ENCODE assay signal across 8 mouse cellular contexts in genomic region chr15:101141061-101141541, GRCm38 (mm10). TPM values are rescaled to one million over a fixed set of nuclear protein-coding genes. Genes with fewer than 3 reads are reported as not detected.
DNase-seq lines count a peak whose midpoint lies in the region; ATAC-seq and TF ChIP-seq lines count a peak whose summit lies in the region.

No protein-coding gene starts in this region.

- no peaks in the 10 kb centered on the region for H3K9me3 ChIP-seq in embryonic facial prominence, embryonic 12.5 days
- no peaks in the 10 kb centered on the region for H3K9me3 ChIP-seq in hindbrain, embryonic 11.5 days (ENCODE audit: control insufficient read depth, low read length)
- no peaks in the 10 kb centered on the region for H3K9me3 ChIP-seq in limb, embryonic 14.5 days (ENCODE audit: control insufficient read depth, low read length)

- H3K27me3 ChIP-seq in embryonic facial prominence, embryonic 12.5 days: no peaks in the 10 kb centered on the region
- no peaks in the 10 kb centered on the region for H3K27me3 ChIP-seq in hindbrain, embryonic 11.5 days (ENCODE audit: control insufficient read depth, insufficient read depth, low read length)
- H3K27me3 ChIP-seq in limb, embryonic 14.5 days (ENCODE audit: control insufficient read depth, insufficient read depth, low read length): no peaks in the 10 kb centered on the region

- DNase-seq in ovary, postnatal 10 days (ENCODE audit: low spot score): peak; percentile 14
- DNase-seq in ovary, postnatal 14 days (ENCODE audit: low spot score): no peak
- peak; percentile 52 for DNase-seq in hindbrain, embryonic 11.5 days (ENCODE audit: low spot score)
- peak; percentile 57 for DNase-seq in limb, embryonic 14.5 days (ENCODE audit: low spot score)
- peak; percentile 29 for DNase-seq in retina, adult 2 months (ENCODE audit: low read depth, low spot score)
- DNase-seq in layer of hippocampus, postnatal 14 days (ENCODE audit: low spot score in 2 of 2): no peak
- no peak for DNase-seq in cerebellum, postnatal 36 days

- H3K9ac ChIP-seq in embryonic facial prominence, embryonic 12.5 days: no peak overlapping the region
- H3K9ac ChIP-seq in hindbrain, embryonic 11.5 days (ENCODE audit: low read depth, low read length): no peak overlapping the region
- no peak overlapping the region for H3K9ac ChIP-seq in limb, embryonic 14.5 days (ENCODE audit: low read depth, low read length, severe bottlenecking)

- no peak for TF ChIP-seq POLR2A in limb, embryonic 14.5 days (IDR thresholded peaks at IDR 0.05; ENCODE audit: borderline replicate concordance, extremely low read depth, insufficient read depth, insufficient read length)

- peaks cover 59% of the 10 kb centered on the region for H3K4me1 ChIP-seq in embryonic facial prominence, embryonic 12.5 days
- peaks cover 19% of the 10 kb centered on the region for H3K4me1 ChIP-seq in hindbrain, embryonic 11.5 days (replicated peaks; ENCODE audit: control insufficient read depth, insufficient read depth, low read length)
- peaks cover 52% of the 10 kb centered on the region for H3K4me1 ChIP-seq in limb, embryonic 14.5 days (ENCODE audit: control insufficient read depth, insufficient read depth, low read length)

- H3K4me3 ChIP-seq in embryonic facial prominence, embryonic 12.5 days: no peak overlapping the region
- no peak overlapping the region for H3K4me3 ChIP-seq in hindbrain, embryonic 11.5 days (ENCODE audit: low read depth, low read length)
- no peak overlapping the region for H3K4me3 ChIP-seq in limb, embryonic 14.5 days (replicated peaks; ENCODE audit: low read length)

- peak; percentile 30 for ATAC-seq in embryonic facial prominence, embryonic 12.5 days (ENCODE audit: insufficient number of reproducible peaks, insufficient read depth, low FRiP score, low TSS enrichment)
- peak; percentile 74 for ATAC-seq in hindbrain, embryonic 11.5 days (ENCODE audit: low FRiP score)
- peak; percentile 64 for ATAC-seq in limb, embryonic 14.5 days (ENCODE audit: low FRiP score, low read depth)

- no peaks in the 10 kb centered on the region for H3K36me3 ChIP-seq in embryonic facial prominence, embryonic 12.5 days
- no peaks in the 10 kb centered on the region for H3K36me3 ChIP-seq in hindbrain, embryonic 11.5 days (ENCODE audit: control insufficient read depth, insufficient read depth, low read length)
- no peaks in the 10 kb centered on the region for H3K36me3 ChIP-seq in limb, embryonic 14.5 days (ENCODE audit: control insufficient read depth, insufficient read depth, low read length)

- peak overlapping the region; percentile 19; the same call in 1 of the 2 replicates for H3K4me2 ChIP-seq in embryonic facial prominence, embryonic 12.5 days (replicated peaks)
- H3K4me2 ChIP-seq in hindbrain, embryonic 11.5 days (replicated peaks; ENCODE audit: low read depth, low read length): no peak overlapping the region
- peak overlapping the region; percentile 16 for H3K4me2 ChIP-seq in limb, embryonic 14.5 days (replicated peaks; ENCODE audit: low read depth, low read length, severe bottlenecking)

- H3K27ac ChIP-seq in embryonic facial prominence, embryonic 12.5 days: peak overlapping the region; percentile 71
- H3K27ac ChIP-seq in hindbrain, embryonic 11.5 days (ENCODE audit: low read depth, low read length): no peak overlapping the region
- H3K27ac ChIP-seq in limb, embryonic 14.5 days (replicated peaks; ENCODE audit: low read depth, low read length): no peak overlapping the region

- WGBS in embryonic facial prominence, embryonic 12.5 days: 5% methylated on average over 10 of the region's 14 CpGs
- 5% methylated on average over 12 of the region's 14 CpGs for WGBS in hindbrain, embryonic 11.5 days
- 7% methylated on average over 12 of the region's 14 CpGs for WGBS in limb, embryonic 14.5 days

RNA-seq across cellular contexts. Expression of gene Acvrl1, which starts 12.8 kb away (rescaled TPM):
- 10.8 and 11.3 TPM in 2 replicates for polyA plus RNA-seq in embryonic facial prominence, embryonic 12.5 days (2016; fragmentation: Nextera tagmentation; extraction: Ambion mirVana)
- 4.8 and 5.5 TPM in 2 replicates for polyA plus RNA-seq in hindbrain, embryonic 11.5 days (2014; fragmentation: Nextera tagmentation; extraction: Ambion mirVana)
- 16.1 and 17.8 TPM in 2 replicates for polyA plus RNA-seq in limb, embryonic 14.5 days (2012; rRNA removed)
- 8.2 and 10.2 TPM in 2 replicates for polyA plus RNA-seq in limb, embryonic 14.5 days (2014; fragmentation: Nextera tagmentation; extraction: Ambion mirVana)
- 10 to 100 TPM; 11.9 to 12.0 TPM for total RNA-seq in layer of hippocampus, postnatal 14 days (2021)

RNA-seq across cellular contexts. Expression of gene Ankrd33, which starts 25.5 kb away (rescaled TPM):
- not detected in 2 replicates for polyA plus RNA-seq in embryonic facial prominence, embryonic 12.5 days (2016; fragmentation: Nextera tagmentation; extraction: Ambion mirVana)
- polyA plus RNA-seq in hindbrain, embryonic 11.5 days (2014; fragmentation: Nextera tagmentation; extraction: Ambion mirVana): not detected in 2 replicates
- not detected in 2 replicates for polyA plus RNA-seq in limb, embryonic 14.5 days (2012; rRNA removed)
- polyA plus RNA-seq in limb, embryonic 14.5 days (2014; fragmentation: Nextera tagmentation; extraction: Ambion mirVana): not detected in 2 replicates
- not detected for total RNA-seq in layer of hippocampus, postnatal 14 days (2021)

RNA-seq across cellular contexts. Expression of gene Acvr1b, which starts 32.8 kb away (rescaled TPM):
- polyA plus RNA-seq in embryonic facial prominence, embryonic 12.5 days (2016; fragmentation: Nextera tagmentation; extraction: Ambion mirVana): 7.5 and 8.2 TPM in 2 replicates
- polyA plus RNA-seq in hindbrain, embryonic 11.5 days (2014; fragmentation: Nextera tagmentation; extraction: Ambion mirVana): 16.2 and 17.1 TPM in 2 replicates
- 27.2 and 32.8 TPM in 2 replicates for polyA plus RNA-seq in limb, embryonic 14.5 days (2012; rRNA removed)
- 12.3 and 12.9 TPM in 2 replicates for polyA plus RNA-seq in limb, embryonic 14.5 days (2014; fragmentation: Nextera tagmentation; extraction: Ambion mirVana)
- 10 to 100 TPM; 71.3 to 79.6 TPM for total RNA-seq in layer of hippocampus, postnatal 14 days (2021)

Comparison
In these comparisons a context has a peak if more than half of its experiments do, and no peak if none do; other contexts are left out.
1. DNase-seq: peak in ovary, postnatal 10 days (single experiment), hindbrain, embryonic 11.5 days (single experiment), limb, embryonic 14.5 days (single experiment) and retina, adult 2 months (single experiment); none in ovary, postnatal 14 days (single experiment), layer of hippocampus, postnatal 14 days (0 of 2) and cerebellum, postnatal 36 days (0 of 2).
2. Peak in every context shown above with its lines, with median percentiles within 50 percentile points of each other: ATAC-seq.